Mouse (Mus musculus) right cerebral cortex, adult 18-20 months (tissue): Measurements from ENCODE around the gene Gp1ba.

Experiments
- DNase-seq: peaks from one replicate; pipeline ENCODE4 v3.0.0; 2022; ENCODE audit warnings: mixed read lengths

Gp1ba gene

GRCm38 (mm10) chr11:70638714-70639278 lies at the start of gene Gp1ba:
TSS of gene Gp1ba (plus strand) at chr11:70639122.
- DNase-seq: no peak

GRCm38 (mm10) chr11:70591733-70592132 lies 47.2 kb upstream of the Gp1ba start:
- no peak for DNase-seq

- DNase-seq: no peak
Measured at GRCm38 (mm10) chr11:70594253-70594989, 44.5 kb upstream of the Gp1ba start.

GRCm38 (mm10) chr11:70595638-70596037 lies 43.3 kb upstream of the Gp1ba start:
- DNase-seq: no peak

- no peak for DNase-seq
Measured at GRCm38 (mm10) chr11:70596094-70596493, 42.8 kb upstream of the Gp1ba start.

- no peak for DNase-seq
Measured at GRCm38 (mm10) chr11:70597301-70597700, 41.6 kb upstream of the Gp1ba start.

- no peak for DNase-seq
Measured at GRCm38 (mm10) chr11:70598451-70598953, 40.4 kb upstream of the Gp1ba start.

- DNase-seq: peak; percentile 55
Measured at GRCm38 (mm10) chr11:70605024-70605566, 33.8 kb upstream of the Gp1ba start.

- DNase-seq: no peak
Measured at GRCm38 (mm10) chr11:70606717-70607116, 32.2 kb upstream of the Gp1ba start.

- no peak for DNase-seq
Measured at GRCm38 (mm10) chr11:70607611-70608010, 31.3 kb upstream of the Gp1ba start.

- DNase-seq: no peak
Measured at GRCm38 (mm10) chr11:70608381-70609066, 30.4 kb upstream of the Gp1ba start.

GRCm38 (mm10) chr11:70610752-70611151 lies 28.2 kb upstream of the Gp1ba start:
- no peak for DNase-seq

GRCm38 (mm10) chr11:70612505-70612904 lies 26.4 kb upstream of the Gp1ba start:
- DNase-seq: no peak

GRCm38 (mm10) chr11:70615074-70615473 lies 23.8 kb upstream of the Gp1ba start:
- DNase-seq: no peak

GRCm38 (mm10) chr11:70615516-70616093 lies 23.3 kb upstream of the Gp1ba start, which contains the start of gene 4930544D05Rik:
TSS of gene 4930544D05Rik (plus strand) at chr11:70615848.
- no peak for DNase-seq

GRCm38 (mm10) chr11:70619101-70619500 lies 19.8 kb upstream of the Gp1ba start, which contains the start of gene Chrne:
TSS of gene Chrne (minus strand) at chr11:70619216.
- DNase-seq: no peak

- no peak for DNase-seq
Measured at GRCm38 (mm10) chr11:70621972-70622814, 16.7 kb upstream of the Gp1ba start.

- DNase-seq: no peak
Measured at GRCm38 (mm10) chr11:70623053-70623742, 15.7 kb upstream of the Gp1ba start.

GRCm38 (mm10) chr11:70625473-70625872 lies 13.4 kb upstream of the Gp1ba start:
- DNase-seq: no peak

GRCm38 (mm10) chr11:70626877-70627276 lies 12.0 kb upstream of the Gp1ba start:
- DNase-seq: no peak

- DNase-seq: no peak
Measured at GRCm38 (mm10) chr11:70628431-70628830, 10.5 kb upstream of the Gp1ba start.
